Mouse (Mus musculus) heart, adult 2 months (tissue): ENCODE measurements around the gene Thsd4. TPM values are rescaled to one million over a fixed set of nuclear protein-coding genes. Genes with fewer than 3 reads are reported as not detected.

Source experiments
- DNase-seq, 2 experiments: peaks; one replicate each; pipeline ENCODE4 v3.0.0; 2021
- H3K27ac ChIP-seq: fragments of 200-600 bp; 2 replicates; pipeline ENCODE4 v1.8.1; 2022
- H3K27me3 ChIP-seq: fragments of 200-500 bp; 2 replicates; pipeline ENCODE4 v1.6.1; 2012; ENCODE audit warnings: mild to moderate bottlenecking, low read length, inconsistent platforms, mixed read lengths; ENCODE audit not compliant: control insufficient read depth, insufficient read depth
- H3K36me3 ChIP-seq: fragments of 200-500 bp; 2 replicates; pipeline ENCODE4 v1.6.1; 2012; ENCODE audit warnings: low read length, inconsistent platforms; ENCODE audit not compliant: control insufficient read depth, insufficient read depth
- H3K4me1 ChIP-seq: fragments of 200-500 bp; 2 replicates; pipeline ENCODE4 v1.6.1; 2011; ENCODE audit warnings: low read length; ENCODE audit not compliant: control insufficient read depth, insufficient read depth
- H3K4me3 ChIP-seq: fragments of 200-600 bp; 2 replicates; pipeline ENCODE4 v1.8.1; 2022
- H3K79me2 ChIP-seq: fragments of 200-500 bp; replicated peaks from 2 replicates; pipeline ENCODE4 v1.6.1; 2012; ENCODE audit warnings: mild to moderate bottlenecking, inconsistent platforms, low read length, moderate library complexity, mixed read lengths; ENCODE audit not compliant: control insufficient read depth, insufficient read depth
- H3K9ac ChIP-seq: fragments of 200-500 bp; 2 replicates; pipeline ENCODE4 v1.6.1; 2012; ENCODE audit warnings: low read depth, mild to moderate bottlenecking, control low read depth, inconsistent platforms, low read length, mixed read lengths
- CTCF ChIP-seq: fragments of 200-600 bp; IDR thresholded peaks from 2 replicates; pipeline ENCODE4 v1.8.1; 2022; ENCODE audit warnings: antibody characterized with exemption, mild to moderate bottlenecking, moderate library complexity
- EP300 ChIP-seq: fragments of 200-500 bp; IDR thresholded peaks from 2 replicates; pipeline ENCODE4 v1.6.1; 2011; ENCODE audit warnings: low read depth, low read length, control low read depth; ENCODE audit not compliant: insufficient read depth
- POLR2A ChIP-seq: fragments of 200-500 bp; IDR thresholded peaks from 2 replicates; pipeline ENCODE4 v1.6.1; 2011; ENCODE audit warnings: mild to moderate bottlenecking, low read depth, low read length, control low read depth; ENCODE audit not compliant: insufficient read depth
- WGBS: fragments of 180-500 bp; shearing (Covaris S2); methylation state at CpG from one replicate; pipeline ENCODE4 v1.1.7; 2018; 5-methylcytosine and 5-hydroxymethylcytosine counted together
- intact Hi-C: fragments of 180-260 bp; cut with DNase I; formaldehyde crosslinking; loops from one replicate; pipeline ENCODE4 v1.15.1; 2025
- polyA plus RNA-seq: library from polyadenylated mRNA; depleted of rRNA; stranded (reverse); fragments of >200 nt; gene quantifications from 2 replicates; pipeline ENCODE4 v1.2.3, GENCODE M21; 2012
- total RNA-seq, 2 experiments: library from RNA; stranded (reverse); gene quantifications; 2 replicates each; pipeline ENCODE4 v1.2.3; 2021

Thsd4 gene
- total and polyA plus RNA-seq, 3 experiments = 3.5 to 5.2 (median 4.3) TPM

DNA sequence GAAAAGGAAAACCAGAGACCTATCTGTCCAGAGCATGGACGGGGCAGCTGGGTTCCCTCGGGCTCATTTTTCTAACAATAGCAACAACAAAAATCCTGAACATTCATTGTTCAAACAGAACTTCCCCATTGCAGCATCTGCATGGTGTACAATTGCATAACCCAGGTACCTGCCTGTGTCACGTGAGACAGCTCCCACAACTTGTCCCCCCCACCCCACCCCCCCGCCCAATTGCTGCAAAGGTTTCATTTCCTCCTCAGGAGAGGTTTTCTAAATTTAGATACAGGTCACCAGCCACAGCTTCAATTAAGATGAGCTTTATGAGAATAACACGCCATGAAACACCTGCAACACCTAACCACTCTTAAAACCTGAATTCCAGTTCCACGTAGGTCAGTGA is 303.4 kb downstream of the Thsd4 start:
- no peak for DNase-seq
- H3K9ac ChIP-seq = no peak overlapping the region
- H3K79me2 ChIP-seq = no peaks in the 10 kb centered on the region
- no peaks in the 10 kb centered on the region for H3K27me3 ChIP-seq
- H3K4me3 ChIP-seq = no peak overlapping the region
- TF ChIP-seq CTCF = no peak
- no peak for TF ChIP-seq EP300
- no peak for TF ChIP-seq POLR2A
- intact Hi-C loops = no loop called here
- no peaks in the 10 kb centered on the region for H3K36me3 ChIP-seq
- H3K4me1 ChIP-seq = no peaks in the 10 kb centered on the region
- 46% methylated on average over 6 of the region's 6 CpGs for WGBS
- H3K27ac ChIP-seq = no peak overlapping the region

DNA sequence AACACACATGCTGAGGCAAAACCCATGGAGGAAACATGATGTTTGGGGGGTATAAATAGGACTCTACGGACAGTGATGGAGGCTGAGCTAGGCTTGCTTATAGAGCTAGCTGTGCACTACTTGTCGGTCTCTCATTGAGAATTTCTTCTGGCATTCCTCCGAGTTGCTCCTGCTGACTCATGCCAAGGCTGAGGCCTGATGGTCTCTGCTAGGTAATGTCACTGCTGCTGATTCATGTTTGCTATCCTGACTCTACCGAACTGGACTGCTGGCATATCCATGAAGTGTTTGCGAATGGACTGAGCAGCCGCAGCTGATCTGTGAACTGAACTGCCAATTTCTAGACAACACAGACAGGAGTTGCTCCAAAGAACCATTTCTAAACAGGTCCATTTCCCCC is 305.8 kb downstream of the Thsd4 start:
- Histone ChIP-seq H3K27me3 (no peaks in the 10 kb centered on the region), H3K9ac (no peak overlapping the region), H3K36me3 (no peaks in the 10 kb centered on the region), H3K4me3 (no peak overlapping the region), H3K27ac (no peak overlapping the region), H3K79me2 (no peaks in the 10 kb centered on the region), H3K4me1 (no peaks in the 10 kb centered on the region)
- no peak for DNase-seq
- WGBS = 75% methylated on average over 6 of the region's 6 CpGs
- intact Hi-C loops = no loop called here
- TF ChIP-seq POLR2A = no peak
- no peak for TF ChIP-seq CTCF
- no peak for TF ChIP-seq EP300

DNA sequence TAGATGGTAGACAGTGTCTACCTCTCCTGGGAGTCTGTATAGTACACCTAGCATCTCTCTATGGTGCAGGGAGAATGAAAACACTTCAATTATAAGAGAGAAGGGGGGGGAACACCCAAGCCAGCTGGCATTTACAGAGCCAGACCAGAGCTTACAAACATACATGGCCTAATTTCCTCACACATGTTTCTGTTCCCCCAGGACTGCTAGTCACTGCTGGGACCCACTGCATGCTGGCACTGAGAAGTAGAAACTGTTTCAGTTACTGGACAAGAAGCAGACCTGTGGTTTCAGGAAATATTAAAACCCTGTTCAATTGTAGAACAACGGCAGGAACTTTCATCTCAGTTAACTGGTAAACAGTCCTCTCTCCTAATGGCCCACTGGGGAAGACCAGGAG is 308.7 kb downstream of the Thsd4 start:
- DNase-seq = no peak
- TF ChIP-seq CTCF = no peak
- no peak for TF ChIP-seq EP300
- TF ChIP-seq POLR2A = no peak
- Histone ChIP-seq H3K4me3 (no peak overlapping the region), H3K4me1 (no peaks in the 10 kb centered on the region), H3K36me3 (no peaks in the 10 kb centered on the region), H3K27me3 (no peaks in the 10 kb centered on the region), H3K27ac (no peak overlapping the region), H3K9ac (no peak overlapping the region), H3K79me2 (no peaks in the 10 kb centered on the region)
- intact Hi-C loops = no loop called here
- 48% methylated on average over 1 of the region's 1 CpGs for WGBS

DNA sequence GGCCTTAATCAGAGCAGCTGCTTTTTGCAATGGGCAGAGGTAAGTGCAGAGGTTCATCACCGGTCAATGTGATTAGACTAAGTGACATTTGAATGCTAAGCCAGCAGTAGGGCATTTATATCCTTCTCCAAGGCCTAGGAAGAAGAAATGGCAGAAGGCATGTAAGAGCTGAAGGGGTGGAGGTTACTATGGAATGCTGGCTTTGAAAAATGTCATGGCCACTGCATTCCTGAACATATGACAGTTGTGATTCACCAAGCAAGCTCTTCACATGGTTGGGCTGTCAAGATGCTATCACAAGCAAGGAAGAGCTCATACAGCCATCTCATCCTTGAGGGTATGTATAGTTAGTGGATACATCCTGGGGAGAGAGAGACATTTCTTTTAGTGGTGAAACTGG is 313.0 kb downstream of the Thsd4 start:
- no peaks in the 10 kb centered on the region for H3K27me3 ChIP-seq
- no peak for DNase-seq
- no peak overlapping the region for H3K27ac ChIP-seq
- H3K4me1 ChIP-seq = no peaks in the 10 kb centered on the region
- WGBS = 88% methylated on average over 1 of the region's 1 CpGs
- H3K36me3 ChIP-seq = no peaks in the 10 kb centered on the region
- intact Hi-C loops = no loop called here
- no peaks in the 10 kb centered on the region for H3K79me2 ChIP-seq
- TF ChIP-seq POLR2A = no peak
- no peak for TF ChIP-seq EP300
- TF ChIP-seq CTCF = no peak
- no peak overlapping the region for H3K9ac ChIP-seq
- no peak overlapping the region for H3K4me3 ChIP-seq

DNA sequence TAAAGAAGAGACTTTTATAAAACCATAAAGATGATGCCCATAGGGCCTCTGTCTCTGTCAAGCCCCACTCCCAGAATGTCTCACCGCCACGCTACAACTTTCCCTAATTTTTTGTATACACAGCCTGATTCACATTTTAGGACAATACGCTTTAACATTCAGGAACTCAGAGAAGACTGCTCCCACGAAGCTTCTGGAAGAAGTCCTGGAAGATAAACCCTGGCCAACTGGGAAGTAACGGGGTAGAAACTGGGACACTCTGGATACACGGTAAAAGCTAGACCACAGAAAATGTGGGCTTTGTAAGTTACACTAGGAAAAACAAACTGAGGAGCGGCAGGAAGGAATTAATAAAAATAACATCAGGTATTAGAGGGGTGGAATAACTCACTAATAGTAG is 318.7 kb downstream of the Thsd4 start:
- 38% methylated on average over 7 of the region's 7 CpGs for WGBS
- Histone ChIP-seq H3K79me2 (no peaks in the 10 kb centered on the region), H3K36me3 (no peaks in the 10 kb centered on the region), H3K4me3 (no peak overlapping the region), H3K27me3 (no peaks in the 10 kb centered on the region), H3K4me1 (peaks cover 1% of the 10 kb centered on the region; the same call in 1 of the 2 replicates), H3K27ac (no peak overlapping the region), H3K9ac (no peak overlapping the region)
- DNase-seq = peak in 1 of 2 experiments; percentile 31
- TF ChIP-seq POLR2A = no peak
- no peak for TF ChIP-seq CTCF
- no peak for TF ChIP-seq EP300
- intact Hi-C loops = no loop called here

DNA sequence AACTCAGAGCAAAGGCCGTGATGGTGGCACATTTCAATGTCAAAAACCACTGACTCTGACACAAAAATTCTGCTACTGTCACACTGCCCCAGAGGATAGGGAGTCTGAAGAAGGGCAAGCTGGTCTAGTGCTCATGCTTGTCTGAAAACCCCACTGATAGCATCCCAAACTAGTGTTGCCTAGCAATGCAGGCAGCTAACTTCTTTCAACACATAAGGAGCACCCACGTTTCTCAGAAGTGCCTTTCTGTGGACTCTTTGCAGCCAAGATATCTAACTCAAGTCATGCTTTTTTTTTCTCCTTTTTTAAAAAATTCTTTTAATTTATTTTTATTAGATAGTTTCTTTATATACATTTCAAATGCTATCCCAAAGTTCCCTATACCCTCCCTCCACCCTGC is 321.4 kb downstream of the Thsd4 start:
- TF ChIP-seq EP300 (no peak), POLR2A (no peak)
- Histone ChIP-seq H3K36me3 (no peaks in the 10 kb centered on the region), H3K4me1 (peaks cover 1% of the 10 kb centered on the region; the same call in 1 of the 2 replicates), H3K27me3 (no peaks in the 10 kb centered on the region), H3K27ac (no peak overlapping the region), H3K79me2 (no peaks in the 10 kb centered on the region), H3K9ac (no peak overlapping the region), H3K4me3 (no peak overlapping the region)
- intact Hi-C loops = no loop called here
- no peak for DNase-seq
- WGBS = 82% methylated on average over 2 of the region's 2 CpGs
